Mouse (Mus musculus) E14TG2a.4 (cell line): ENCODE measurements around the gene 2310034C09Rik.

Experiments
- CTCF ChIP-seq: conservative IDR thresholded peaks from 2 replicates; pipeline ENCODE4 v1.5.1; 2014; ENCODE audit warnings: low read length
- NANOG ChIP-seq: IDR thresholded peaks from 2 replicates; pipeline ENCODE4 v1.6.1; 2014; ENCODE audit warnings: borderline replicate concordance, low read length, mixed read lengths
- POU5F1 ChIP-seq: IDR thresholded peaks from 2 replicates; pipeline ENCODE4 v1.6.1; 2014; ENCODE audit warnings: low read length, borderline replicate concordance

GRCm38 (mm10) chr16:88786786-88787185, 28.1 kb downstream of the 2310034C09Rik start:
- no peak for TF ChIP-seq CTCF
- TF ChIP-seq POU5F1, result no peak
- TF ChIP-seq NANOG, result no peak
